Mouse (Mus musculus) CH12.LX (cell line): Measurements from ENCODE around the gene Pfdn6. TPM values are rescaled to one million over a fixed set of nuclear protein-coding genes. Genes with fewer than 3 reads are reported as not detected.

ENCODE experiments used
- DNase-seq: peaks from one replicate; pipeline ENCODE4 v3.0.0-alpha.2; 2013; ENCODE audit errors: extremely low read depth
- H3K27ac ChIP-seq: 2 replicates; pipeline ENCODE4 v1.5.1; 2012; ENCODE audit warnings: low read depth, mild to moderate bottlenecking, control low read depth, moderate library complexity; ENCODE audit not compliant: insufficient read depth
- H3K27me3 ChIP-seq: replicated peaks from 2 replicates; pipeline ENCODE3; 2012; ENCODE audit warnings: inconsistent platforms
- H3K36me3 ChIP-seq, 2 experiments: replicated peaks in 1 of 2; 2 replicates each; pipeline versions ENCODE3 to v1.6.1; 2012; ENCODE audit warnings: inconsistent platforms in 1 of 2, low read length in 1 of 2, mild to moderate bottlenecking in 1 of 2, mixed read lengths in 1 of 2, moderate library complexity in 1 of 2; ENCODE audit not compliant: control insufficient read depth in 1 of 2, insufficient read depth in 1 of 2
- H3K4me1 ChIP-seq, 2 experiments: 2 replicates each; pipeline ENCODE4 v1.6.1; 2012; ENCODE audit warnings: inconsistent platforms in 1 of 2, moderate library complexity in 1 of 2; ENCODE audit not compliant: insufficient read depth in 2 of 2, control insufficient read depth in 1 of 2
- H3K4me2 ChIP-seq: 2 replicates; pipeline ENCODE4 v1.6.1; 2012; ENCODE audit warnings: low read depth, mild to moderate bottlenecking, control low read depth; ENCODE audit not compliant: poor library complexity, insufficient read depth, severe bottlenecking
- H3K4me3 ChIP-seq, 3 experiments: fragments of 150-350 bp in 1 of 3; sonication (generic) in 1 of 3; replicated peaks in 1 of 3; 2 replicates each; pipeline versions ENCODE3 to v1.5.1; 2011 to 2012; ENCODE audit warnings: low read depth in 2 of 3, low read length in 2 of 3, mild to moderate bottlenecking in 2 of 3, moderate library complexity in 2 of 3, control low read depth in 1 of 3, improper control_type of control experiment in 1 of 3, inconsistent platforms in 1 of 3, mixed read lengths in 1 of 3; ENCODE audit not compliant: poor library complexity in 1 of 3
- H3K79me2 ChIP-seq: replicated peaks from 2 replicates; pipeline ENCODE4 v1.6.1; 2012; ENCODE audit warnings: mild to moderate bottlenecking, moderate library complexity; ENCODE audit not compliant: control insufficient read depth, poor library complexity, insufficient read depth, severe bottlenecking; ENCODE audit errors: extremely low read depth
- H3K9ac ChIP-seq: 2 replicates; pipeline ENCODE4 v1.6.1; 2012; ENCODE audit warnings: low read depth, mild to moderate bottlenecking, control low read depth, moderate library complexity; ENCODE audit not compliant: insufficient read depth
- H3K9me3 ChIP-seq: replicated peaks from 2 replicates; pipeline ENCODE3; 2012; ENCODE audit warnings: low read length, inconsistent platforms, mixed read lengths
- BHLHE40 ChIP-seq: IDR thresholded peaks from 2 replicates; pipeline ENCODE4 v1.6.1; 2011; ENCODE audit warnings: mild to moderate bottlenecking, low read depth, low read length, improper control_type of control experiment
- CHD1 ChIP-seq: IDR thresholded peaks from 2 replicates; pipeline ENCODE4 v1.6.1; 2012; ENCODE audit warnings: low read depth, low read length, improper control_type of control experiment, inconsistent platforms
- CHD2 ChIP-seq: IDR thresholded peaks from 2 replicates; pipeline ENCODE4 v1.6.1; 2011; ENCODE audit warnings: low read length, improper control_type of control experiment
- CTCF ChIP-seq, 2 experiments: IDR thresholded peaks in 1 of 2; conservative IDR thresholded peaks in 1 of 2; 2 replicates each; pipeline ENCODE4 v1.5.1; 2011 to 2012; ENCODE audit warnings: low read depth in 2 of 2, low read length in 2 of 2, improper control_type of control experiment in 1 of 2, inconsistent platforms in 1 of 2, mild to moderate bottlenecking in 1 of 2, moderate library complexity in 1 of 2
- E2F4 ChIP-seq: IDR thresholded peaks from 2 replicates; pipeline ENCODE4 v1.6.1; 2011; ENCODE audit warnings: low read depth, low read length, improper control_type of control experiment; ENCODE audit not compliant: insufficient replicate concordance
- ELF1 ChIP-seq: IDR thresholded peaks from 2 replicates; pipeline ENCODE4 v1.6.1; 2014; ENCODE audit warnings: low read depth, mild to moderate bottlenecking, inconsistent platforms, low read length, improper control_type of control experiment
- EP300 ChIP-seq: IDR thresholded peaks from 2 replicates; pipeline ENCODE4 v1.6.1; 2011; ENCODE audit warnings: low read length, improper control_type of control experiment
- ETS1 ChIP-seq: conservative IDR thresholded peaks from 2 replicates; pipeline ENCODE4 v1.6.1; 2012; ENCODE audit warnings: low read depth, mild to moderate bottlenecking, inconsistent platforms, low read length, improper control_type of control experiment, moderate library complexity
- GABPA ChIP-seq: IDR thresholded peaks from 2 replicates; pipeline ENCODE4 v1.6.1; 2012; ENCODE audit warnings: low read depth, low read length, improper control_type of control experiment, inconsistent platforms; ENCODE audit not compliant: insufficient replicate concordance
- HCFC1 ChIP-seq: IDR thresholded peaks from 2 replicates; pipeline ENCODE4 v1.6.1; 2012; ENCODE audit warnings: low read depth, mild to moderate bottlenecking, inconsistent platforms, low read length, improper control_type of control experiment
- IRF4 ChIP-seq: IDR thresholded peaks from 2 replicates; pipeline ENCODE4 v1.6.1; 2014; ENCODE audit warnings: low read depth, mild to moderate bottlenecking, inconsistent platforms, low read length, improper control_type of control experiment
- JUN ChIP-seq: IDR thresholded peaks from 2 replicates; pipeline ENCODE4 v1.6.1; 2011; ENCODE audit warnings: low read depth, mild to moderate bottlenecking, low read length, improper control_type of control experiment, moderate library complexity; ENCODE audit not compliant: insufficient read depth
- JUND ChIP-seq: conservative IDR thresholded peaks from 2 replicates; pipeline ENCODE4 v1.6.1; 2011; ENCODE audit warnings: low read depth, low read length, improper control_type of control experiment
- KAT2A ChIP-seq: IDR thresholded peaks from 2 replicates; pipeline ENCODE4 v1.6.1; 2012; ENCODE audit warnings: low read length, improper control_type of control experiment, inconsistent platforms; ENCODE audit not compliant: insufficient replicate concordance
- MAFK ChIP-seq: IDR thresholded peaks from 2 replicates; pipeline ENCODE4 v1.6.1; 2011; ENCODE audit warnings: low read length, improper control_type of control experiment; ENCODE audit not compliant: insufficient replicate concordance
- MAX ChIP-seq: IDR thresholded peaks from 2 replicates; pipeline ENCODE4 v1.6.1; 2011; ENCODE audit warnings: low read length, improper control_type of control experiment
- MAZ ChIP-seq: IDR thresholded peaks from 2 replicates; pipeline ENCODE4 v1.6.1; 2012; ENCODE audit warnings: low read depth, mild to moderate bottlenecking, inconsistent platforms, low read length, improper control_type of control experiment, moderate library complexity
- MEF2A ChIP-seq: IDR thresholded peaks from 2 replicates; pipeline ENCODE4 v1.6.1; 2014; ENCODE audit warnings: low read depth, mild to moderate bottlenecking, inconsistent platforms, low read length, improper control_type of control experiment, borderline replicate concordance
- MXI1 ChIP-seq: IDR thresholded peaks from 2 replicates; pipeline ENCODE4 v1.6.1; 2011; ENCODE audit warnings: mild to moderate bottlenecking, low read depth, low read length, improper control_type of control experiment
- MYC ChIP-seq: IDR thresholded peaks from 2 replicates; pipeline ENCODE4 v1.6.1; 2011; ENCODE audit warnings: low read depth, mild to moderate bottlenecking, improper control_type of control experiment, low read length
- NELFE ChIP-seq: IDR thresholded peaks from 2 replicates; pipeline ENCODE4 v1.6.1; 2011; ENCODE audit warnings: low read depth, low read length, improper control_type of control experiment
- NRF1 ChIP-seq: IDR thresholded peaks from 2 replicates; pipeline ENCODE4 v1.6.1; 2014; ENCODE audit warnings: low read depth, mild to moderate bottlenecking, inconsistent platforms, low read length, improper control_type of control experiment, moderate library complexity
- PAX5 ChIP-seq: IDR thresholded peaks from 2 replicates; pipeline ENCODE4 v1.6.1; 2012; ENCODE audit warnings: low read length, inconsistent platforms, mixed read lengths
- POLR2A ChIP-seq: IDR thresholded peaks from 2 replicates; pipeline ENCODE4 v1.6.1; 2011; ENCODE audit warnings: low read depth, mild to moderate bottlenecking, improper control_type of control experiment, low read length
- POLR2AphosphoS2 ChIP-seq: IDR thresholded peaks from 2 replicates; pipeline ENCODE4 v1.6.1; 2011; ENCODE audit warnings: low read depth, low read length, improper control_type of control experiment
- RAD21 ChIP-seq: IDR thresholded peaks from 2 replicates; pipeline ENCODE4 v1.6.1; 2011; ENCODE audit warnings: low read depth, mild to moderate bottlenecking, low read length, improper control_type of control experiment, moderate library complexity
- RCOR1 ChIP-seq: conservative IDR thresholded peaks from 2 replicates; pipeline ENCODE4 v1.6.1; 2012; ENCODE audit warnings: low read depth, mild to moderate bottlenecking, inconsistent platforms, low read length, improper control_type of control experiment
- SIN3A ChIP-seq: IDR thresholded peaks from 2 replicates; pipeline ENCODE4 v1.6.1; 2012; ENCODE audit warnings: low read length, improper control_type of control experiment, inconsistent platforms
- SMC3 ChIP-seq: IDR thresholded peaks from 2 replicates; pipeline ENCODE4 v1.6.1; 2011; ENCODE audit warnings: low read depth, low read length, improper control_type of control experiment
- TBP ChIP-seq: conservative IDR thresholded peaks from 2 replicates; pipeline ENCODE4 v1.6.1; 2011; ENCODE audit warnings: low read depth, low read length, improper control_type of control experiment
- TCF12 ChIP-seq: IDR thresholded peaks from 2 replicates; pipeline ENCODE4 v1.6.1; 2014; ENCODE audit warnings: low read depth, mild to moderate bottlenecking, inconsistent platforms, low read length, improper control_type of control experiment
- UBTF ChIP-seq: IDR thresholded peaks from 2 replicates; pipeline ENCODE4 v1.6.1; 2012; ENCODE audit warnings: low read depth, mild to moderate bottlenecking, inconsistent platforms, low read length, improper control_type of control experiment, moderate library complexity
- USF1 ChIP-seq: IDR thresholded peaks from 2 replicates; pipeline ENCODE4 v1.6.1; 2014; ENCODE audit warnings: low read depth, mild to moderate bottlenecking, inconsistent platforms, low read length, improper control_type of control experiment
- USF2 ChIP-seq: conservative IDR thresholded peaks from 2 replicates; pipeline ENCODE4 v1.6.1; 2011; ENCODE audit warnings: low read depth, low read length, improper control_type of control experiment
- ZC3H11A ChIP-seq: IDR thresholded peaks from 2 replicates; pipeline ENCODE4 v1.6.1; 2012; ENCODE audit warnings: low read depth, mild to moderate bottlenecking, inconsistent platforms, low read length, improper control_type of control experiment
- ZKSCAN1 ChIP-seq: IDR thresholded peaks from 2 replicates; pipeline ENCODE4 v1.6.1; 2012; ENCODE audit warnings: low read depth, inconsistent platforms, low read length, improper control_type of control experiment, borderline replicate concordance
- ZMIZ1 ChIP-seq: IDR thresholded peaks from 2 replicates; pipeline ENCODE4 v1.6.1; 2012; ENCODE audit warnings: low read depth, mild to moderate bottlenecking, inconsistent platforms, low read length, improper control_type of control experiment
- ZNF384 ChIP-seq: IDR thresholded peaks from 2 replicates; pipeline ENCODE4 v1.6.1; 2012; ENCODE audit warnings: low read depth, low read length, improper control_type of control experiment, inconsistent platforms
- dilution Hi-C: fragments of 300-500 bp; cut with MboI; formaldehyde crosslinking; loops from 2 replicates; pipeline ENCODE4 v1.14.3; 2020; ENCODE audit warnings: low sequenced_read_pairs; ENCODE audit not compliant: extremely low pct_unique_long_range_greater_than_20kb, extremely low pct_ligation_motif_present
- in situ Hi-C: fragments of 300-500 bp; cut with MboI; formaldehyde crosslinking; loops from 3 replicates; pipeline ENCODE4 v1.14.3; 2019; ENCODE audit warnings: low sequenced_read_pairs, low pct_ligation_motif_present, low pct_unique_long_range_greater_than_20kb, mixed read lengths
- polyA plus RNA-seq: library from polyadenylated mRNA; unstranded; fragments of >175 nt; gene quantifications from 2 replicates; pipeline ENCODE4 v1.2.1, GENCODE M21; 2012; ENCODE audit warnings: low read depth; ENCODE audit not compliant: insufficient read length
- total RNA-seq, 2 experiments: library from RNA; depleted of rRNA; stranded (reverse); fragments of 300-350 nt in 1 of 2; fragments of >200 nt in 1 of 2; gene quantifications; 2 replicates each; pipeline ENCODE4 v1.2.3; 2012 to 2014

Gene Pfdn6
- total and polyA plus RNA-seq, 3 experiments, result 92.3 to 140 (median 109) TPM

GRCm38 (mm10) chr17:33957493-33957892 lies 17.4 kb upstream of the Pfdn6 start:
- DNase-seq, result peak; percentile 79

GRCm38 (mm10) chr17:33956336-33956735 lies 16.2 kb upstream of the Pfdn6 start:
- in situ Hi-C loops, result no loop called here
- H3K79me2 ChIP-seq, result peaks cover 29% of the 10 kb centered on the region
- TF ChIP-seq ELF1 (no peak), ZMIZ1 (0 out of 2 replicates have a peak, but pooled peaks have one; percentile 8)
- TF ChIP-seq, all 38 proteins: peak for 1
- peak overlapping the region; percentile 91 to 99 (median 96) for H3K4me3 ChIP-seq
- H3K9me3 ChIP-seq, result no peaks in the 10 kb centered on the region
- DNase-seq, result no peak
- dilution Hi-C loops, result no loop called here
- H3K36me3 ChIP-seq, result peaks cover 54 to 66% of the 10 kb centered on the region in 2 experiments
- peak overlapping the region; percentile 97 for H3K4me2 ChIP-seq
- peak overlapping the region; percentile 99 for H3K9ac ChIP-seq
- H3K4me1 ChIP-seq, result peaks cover 7 to 31% of the 10 kb centered on the region in 2 experiments
- H3K27me3 ChIP-seq, result no peaks in the 10 kb centered on the region
- peak overlapping the region; percentile 60; the same call in 1 of the 2 replicates for H3K27ac ChIP-seq

More at GRCm38 (mm10) chr17:33957493-33957892, 17.4 kb upstream of the Pfdn6 start:
- dilution Hi-C loops, result no loop called here
- Histone ChIP-seq H3K9me3 (no peaks in the 10 kb centered on the region), H3K79me2 (peaks cover 29% of the 10 kb centered on the region), H3K36me3 (peaks cover 48 to 61% of the 10 kb centered on the region in 2 experiments), H3K4me2 (peak overlapping the region; percentile 97), H3K27me3 (no peaks in the 10 kb centered on the region), H3K9ac (peak overlapping the region; percentile 99), H3K4me3 (peak overlapping the region; percentile 36 to 96 (median 37)), H3K4me1 (peaks cover 7 to 30% of the 10 kb centered on the region in 2 experiments), H3K27ac (peak overlapping the region; percentile 62)
- TF ChIP-seq TCF12, result peak; percentile 69
- no peak for TF ChIP-seq NRF1
- no peak for TF ChIP-seq IRF4
- TF ChIP-seq POLR2A, result peak; percentile 33; the same call in 1 of the 2 replicates
- TF ChIP-seq GABPA, result no peak
- no peak for TF ChIP-seq TBP
- TF ChIP-seq KAT2A, result no peak
- TF ChIP-seq POLR2AphosphoS2, result no peak
- no peak for TF ChIP-seq ZKSCAN1
- no peak for TF ChIP-seq E2F4
- peak; percentile 86 for TF ChIP-seq MYC
- peak; percentile 20; the same call in 1 of the 2 replicates for TF ChIP-seq MEF2A
- no peak for TF ChIP-seq CHD1
- TF ChIP-seq ELF1, result 0 out of 2 replicates have a peak, but pooled peaks have one; percentile 24
- TF ChIP-seq EP300, result peak; percentile 72
- no peak for TF ChIP-seq SMC3
- TF ChIP-seq JUN, result no peak
- no peak for TF ChIP-seq USF2
- peak; percentile 49 for TF ChIP-seq MAX
- peak; percentile 71; the same call in 1 of the 2 replicates for TF ChIP-seq CHD2
- TF ChIP-seq ETS1, result peak; percentile 75
- no peak for TF ChIP-seq JUND
- TF ChIP-seq RAD21, result no peak
- no peak; the same call in 1 of the 2 replicates for TF ChIP-seq SIN3A
- TF ChIP-seq RCOR1, result no peak
- TF ChIP-seq BHLHE40, result no peak
- TF ChIP-seq ZNF384, result no peak
- no peak for TF ChIP-seq MAZ
- TF ChIP-seq NELFE, result peak; percentile 24; the same call in 1 of the 2 replicates
- TF ChIP-seq ZC3H11A, result no peak
- no peak for TF ChIP-seq UBTF
- TF ChIP-seq CTCF (conservative IDR thresholded peaks at IDR 0.05 in 1 of 2, IDR thresholded peaks at IDR 0.05 in 1 of 2; ENCODE audit: low read depth in 2 of 2, low read length in 2 of 2), result no peak
- 0 out of 2 replicates have a peak, but pooled peaks have one; percentile 15 for TF ChIP-seq HCFC1
- TF ChIP-seq MXI1, result no peak
- no peak for TF ChIP-seq PAX5
- no peak for TF ChIP-seq ZMIZ1
- TF ChIP-seq USF1, result no peak
- TF ChIP-seq MAFK, result no peak
- in situ Hi-C loops, result no loop called here
